Mouse (Mus musculus): ENCODE measurements around the gene D730048I06Rik. TPM values are rescaled to one million over a fixed set of nuclear protein-coding genes. Genes with fewer than 3 reads are reported as not detected.
"Not testable (repeated sequence)": the region's sequence is repeated elsewhere in the genome, so short reads cannot be mapped to it uniquely, and the experiment has no call there.

Gene D730048I06Rik
- total RNA-seq (2014; rRNA removed): not detected in 2 replicates
- polyA plus RNA-seq (2015; fragmentation: Nextera tagmentation; extraction: Ambion mirVana): not detected in 2 replicates

DNA sequence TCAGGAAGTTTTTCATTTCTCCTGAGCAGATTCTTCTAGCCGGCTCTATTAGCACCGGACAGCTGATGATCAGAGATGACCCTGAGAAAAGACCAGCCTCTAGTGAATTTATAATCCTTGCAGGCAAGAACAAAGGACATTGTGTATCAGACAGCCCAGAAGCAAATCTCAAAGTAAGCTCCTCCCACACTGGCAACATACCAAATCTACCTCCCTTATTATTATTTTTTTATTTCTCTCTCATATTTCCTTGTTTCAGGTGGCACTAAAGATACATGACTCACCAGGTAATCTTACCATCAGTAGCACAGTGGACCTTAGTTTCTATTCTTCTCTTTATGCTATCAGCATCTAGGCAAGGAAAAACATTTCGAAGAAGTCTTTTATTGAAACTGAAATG lies at the start of gene D730048I06Rik, which contains the start of gene Gm27235:
TSS of gene D730048I06Rik (minus strand) at position 112 of the 400 bp plus-strand sequence.
TSS of gene Gm27235 (minus strand) at position 101 of the 400 bp plus-strand sequence.
- 92% methylated on average over 3 of the region's 3 CpGs for WGBS
- H3K36me3 ChIP-seq (ENCODE audit: insufficient read depth, low read length): no peaks in the 10 kb centered on the region
- H3K27me3 ChIP-seq (ENCODE audit: insufficient read depth, low read length): no peaks in the 10 kb centered on the region
- ATAC-seq (no peak), DNase-seq (ENCODE audit: low spot score) (no peak)
- no peaks in the 10 kb centered on the region for H3K4me1 ChIP-seq (ENCODE audit: insufficient read depth, low read length)
- H3K4me3 ChIP-seq (ENCODE audit: low read length): no peak within 1 kb of the TSS
- H3K27ac ChIP-seq: no peak within 1 kb of the TSS
- peaks cover 11% of the 10 kb centered on the region; the same call in 1 of the 2 replicates for H3K9me3 ChIP-seq (ENCODE audit: low read length)
- no peak for TF ChIP-seq CTCF (IDR thresholded peaks at IDR 0.05; ENCODE audit: low read depth)
- H3K9ac ChIP-seq (replicated peaks; ENCODE audit: low read length): no peak within 1 kb of the TSS
- H3K4me2 ChIP-seq (ENCODE audit: low read depth, low read length): no peak within 1 kb of the TSS

DNA sequence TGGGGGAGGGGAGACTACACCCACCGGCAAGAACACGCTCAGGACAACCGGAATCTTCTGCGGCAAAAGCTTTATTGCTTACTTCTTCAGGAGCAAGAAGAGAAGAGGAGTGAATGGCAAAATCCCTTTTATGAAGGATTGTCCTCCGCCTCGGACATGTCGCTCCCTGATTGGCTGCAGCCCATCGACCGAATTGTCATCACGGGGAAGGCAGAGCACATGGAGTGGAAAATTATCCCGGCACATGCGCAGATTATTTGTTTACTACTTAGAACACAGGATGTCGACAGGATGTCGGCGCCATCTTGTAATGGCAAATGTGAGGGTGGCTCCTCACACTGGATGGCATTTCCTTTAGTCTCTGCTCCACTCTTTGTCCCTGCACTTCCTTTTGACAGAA lies 28.0 kb upstream of the D730048I06Rik start:
- WGBS: 94% methylated on average over 15 of the region's 15 CpGs
- not testable (repeated sequence) for H3K9me3 ChIP-seq (ENCODE audit: low read length)

DNA sequence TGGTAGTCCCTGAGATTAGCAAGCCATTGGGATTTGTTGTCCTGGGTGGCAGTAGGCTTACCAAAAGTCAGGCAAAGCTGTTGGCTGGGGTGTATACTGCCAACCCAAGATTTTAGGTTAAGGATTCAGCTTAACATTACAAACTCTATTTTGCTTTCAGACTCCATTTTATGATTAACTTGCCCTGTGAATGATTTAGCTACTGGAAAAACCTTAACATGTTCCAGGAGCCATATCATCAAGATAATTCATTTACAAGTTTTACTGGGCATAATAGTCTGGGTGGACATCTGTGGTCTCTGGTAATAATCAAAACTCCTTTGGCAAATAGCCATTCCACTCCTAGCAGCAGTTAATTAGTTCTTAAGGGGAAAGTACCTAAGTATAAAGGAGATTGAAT lies 8.2 kb upstream of the D730048I06Rik start:
- H3K4me1 ChIP-seq (ENCODE audit: insufficient read depth, low read length): no peaks in the 10 kb centered on the region
- no peaks in the 10 kb centered on the region for H3K9me3 ChIP-seq (ENCODE audit: low read length)
- no peak overlapping the region for H3K4me3 ChIP-seq (ENCODE audit: low read length)
- no peaks in the 10 kb centered on the region for H3K36me3 ChIP-seq (ENCODE audit: insufficient read depth, low read length)
- TF ChIP-seq CTCF (IDR thresholded peaks at IDR 0.05; ENCODE audit: low read depth): no peak
- no peak for ATAC-seq
- no peaks in the 10 kb centered on the region for H3K27me3 ChIP-seq (ENCODE audit: insufficient read depth, low read length)
- H3K27ac ChIP-seq: no peak overlapping the region
- no peak overlapping the region for H3K9ac ChIP-seq (replicated peaks; ENCODE audit: low read length)
- DNase-seq (ENCODE audit: low spot score): no peak
- no peak overlapping the region for H3K4me2 ChIP-seq (ENCODE audit: low read depth, low read length)

More for the DNA sequence above, 28.0 kb upstream of the D730048I06Rik start:
- not testable (repeated sequence) for H3K27me3 ChIP-seq (ENCODE audit: insufficient read depth, low read length); DNase-seq (ENCODE audit: low spot score); H3K36me3 ChIP-seq (ENCODE audit: insufficient read depth, low read length); H3K4me2 ChIP-seq (ENCODE audit: low read depth, low read length); H3K4me1 ChIP-seq (ENCODE audit: insufficient read depth, low read length); H3K9ac ChIP-seq (replicated peaks; ENCODE audit: low read length); H3K4me3 ChIP-seq (ENCODE audit: low read length); H3K27ac ChIP-seq; ATAC-seq

GRCm38 (mm10) chr9:35778009-35778408 lies 11.9 kb downstream of the D730048I06Rik start, which contains the start of gene Gm17727:
Gm17727 (minus strand) TSS chr9:35778109.
- ATAC-seq: no peak
- peaks cover 5% of the 10 kb centered on the region; the same call in 1 of the 2 replicates for H3K9me3 ChIP-seq (ENCODE audit: low read length)
- no peak within 1 kb of the TSS for H3K27ac ChIP-seq
- H3K36me3 ChIP-seq (ENCODE audit: insufficient read depth, low read length): no peaks in the 10 kb centered on the region
- H3K27me3 ChIP-seq (ENCODE audit: insufficient read depth, low read length): no peaks in the 10 kb centered on the region
- no peaks in the 10 kb centered on the region for H3K4me1 ChIP-seq (ENCODE audit: insufficient read depth, low read length)
- H3K4me2 ChIP-seq (ENCODE audit: low read depth, low read length): no peak within 1 kb of the TSS
- no peak for DNase-seq (ENCODE audit: low spot score)
- TF ChIP-seq CTCF (IDR thresholded peaks at IDR 0.05; ENCODE audit: low read depth): no peak
- H3K9ac ChIP-seq (replicated peaks; ENCODE audit: low read length): no peak within 1 kb of the TSS
- H3K4me3 ChIP-seq (ENCODE audit: low read length): no peak within 1 kb of the TSS
- 64% methylated on average over 3 of the region's 3 CpGs for whole genome bisulfite sequencing

DNA sequence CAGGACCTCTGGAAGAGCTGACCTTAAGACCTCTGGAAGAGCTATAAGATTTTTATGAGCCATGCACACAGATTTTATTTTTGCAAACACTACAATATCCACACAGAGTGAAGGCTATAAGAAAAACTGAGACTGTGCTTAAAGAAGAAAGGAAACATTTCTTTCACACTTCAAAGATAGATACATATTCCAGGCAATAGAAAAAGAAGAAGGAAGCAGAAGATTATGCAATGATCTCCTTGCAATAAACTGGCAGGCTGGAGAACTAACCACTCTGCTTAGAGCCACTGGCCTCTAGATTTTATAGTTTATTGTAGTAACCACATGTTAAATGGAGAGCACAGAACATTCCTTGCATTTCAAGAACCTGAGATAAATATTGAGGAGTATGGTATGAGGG lies 33.1 kb downstream of the D730048I06Rik start:
- H3K9me3 ChIP-seq (ENCODE audit: low read length): no peaks in the 10 kb centered on the region
- no peak overlapping the region for H3K4me3 ChIP-seq (ENCODE audit: low read length)
- no peaks in the 10 kb centered on the region for H3K36me3 ChIP-seq (ENCODE audit: insufficient read depth, low read length)
- H3K27ac ChIP-seq: no peak overlapping the region
- H3K9ac ChIP-seq (replicated peaks; ENCODE audit: low read length): no peak overlapping the region
- no peak for DNase-seq (ENCODE audit: low spot score)
- H3K4me1 ChIP-seq (ENCODE audit: insufficient read depth, low read length): no peaks in the 10 kb centered on the region
- H3K27me3 ChIP-seq (ENCODE audit: insufficient read depth, low read length): no peaks in the 10 kb centered on the region
- no peak for TF ChIP-seq CTCF (IDR thresholded peaks at IDR 0.05; ENCODE audit: low read depth)
- no peak for ATAC-seq
- H3K4me2 ChIP-seq (ENCODE audit: low read depth, low read length): no peak overlapping the region

DNA sequence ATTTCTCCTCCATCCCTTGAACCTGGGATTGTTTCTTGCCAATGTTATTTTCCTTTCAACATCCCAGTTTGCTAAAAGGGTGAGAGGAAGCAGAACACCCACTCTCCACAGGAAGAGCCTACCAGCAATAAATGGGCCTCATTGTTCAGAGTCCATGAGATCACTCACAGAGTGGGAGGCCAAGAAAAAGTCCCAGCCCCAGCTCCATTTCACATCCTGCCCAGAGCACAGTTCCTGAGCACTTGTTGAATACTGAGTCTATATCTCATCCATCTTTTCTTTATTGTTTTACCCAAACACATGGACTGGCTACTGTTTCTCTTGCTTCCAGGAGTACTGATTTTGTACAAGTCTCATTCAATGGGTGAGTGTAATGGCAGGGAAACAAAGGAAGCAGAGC lies 49.2 kb downstream of the D730048I06Rik start, which contains the start of gene Gm17677:
TSS of gene Gm17677 (plus strand) at position 301 of the 400 bp plus-strand sequence.
- Histone ChIP-seq H3K4me1 (ENCODE audit: insufficient read depth, low read length) (no peaks in the 10 kb centered on the region), H3K9ac (replicated peaks; ENCODE audit: low read length) (no peak within 1 kb of the TSS), H3K4me3 (ENCODE audit: low read length) (no peak within 1 kb of the TSS), H3K4me2 (ENCODE audit: low read depth, low read length) (no peak within 1 kb of the TSS), H3K27me3 (ENCODE audit: insufficient read depth, low read length) (no peaks in the 10 kb centered on the region), H3K27ac (no peak within 1 kb of the TSS), H3K9me3 (ENCODE audit: low read length) (no peaks in the 10 kb centered on the region), H3K36me3 (ENCODE audit: insufficient read depth, low read length) (no peaks in the 10 kb centered on the region)
- no peak for TF ChIP-seq CTCF (IDR thresholded peaks at IDR 0.05; ENCODE audit: low read depth)
- no peak for DNase-seq (ENCODE audit: low spot score)
- ATAC-seq: no peak

Other genes starting within 250 kb of the D730048I06Rik start
- gene Ddx25, start 231.6 kb downstream of the D730048I06Rik start, total RNA-seq (2014; rRNA removed): 19.7 and 19.8 TPM in 2 replicates
- gene Ddx25, start 231.6 kb downstream of the D730048I06Rik start, polyA plus RNA-seq (2015; fragmentation: Nextera tagmentation; extraction: Ambion mirVana): 23.3 and 24.4 TPM in 2 replicates
- gene Pus3, start 231.5 kb downstream of the D730048I06Rik start, total RNA-seq (2014; rRNA removed): 8.3 and 10.2 TPM in 2 replicates
- gene Pus3, start 231.5 kb downstream of the D730048I06Rik start, polyA plus RNA-seq (2015; fragmentation: Nextera tagmentation; extraction: Ambion mirVana): 12.2 and 13.7 TPM in 2 replicates
- 0.47 and 0.79 TPM in 2 replicates for gene Pate2, start 219.8 kb downstream of the D730048I06Rik start, total RNA-seq (2014; rRNA removed)
- 0.41 and 0.67 TPM in 2 replicates for gene Pate2, start 219.8 kb downstream of the D730048I06Rik start, polyA plus RNA-seq (2015; fragmentation: Nextera tagmentation; extraction: Ambion mirVana)
- gene Hyls1, start 219.7 kb downstream of the D730048I06Rik start, total RNA-seq (2014; rRNA removed): 9.6 and 9.7 TPM in 2 replicates
- gene Hyls1, start 219.7 kb downstream of the D730048I06Rik start, polyA plus RNA-seq (2015; fragmentation: Nextera tagmentation; extraction: Ambion mirVana): 9.5 and 11.8 TPM in 2 replicates
- not detected in 2 replicates for gene Pate4, start 178.2 kb downstream of the D730048I06Rik start, total RNA-seq (2014; rRNA removed)
- gene Pate4, start 178.2 kb downstream of the D730048I06Rik start, polyA plus RNA-seq (2015; fragmentation: Nextera tagmentation; extraction: Ambion mirVana): not detected in 2 replicates
- not detected in 2 replicates for gene Pate3, start 141.9 kb downstream of the D730048I06Rik start, total RNA-seq (2014; rRNA removed)
- gene Pate3, start 141.9 kb downstream of the D730048I06Rik start, polyA plus RNA-seq (2015; fragmentation: Nextera tagmentation; extraction: Ambion mirVana): not detected in 2 replicates
- gene Pate1, start 102.7 kb downstream of the D730048I06Rik start, total RNA-seq (2014; rRNA removed): not detected in 2 replicates
- not detected in 2 replicates for gene Pate1, start 102.7 kb downstream of the D730048I06Rik start, polyA plus RNA-seq (2015; fragmentation: Nextera tagmentation; extraction: Ambion mirVana)
- not detected in 2 replicates for gene Gm17677, start 49.1 kb downstream of the D730048I06Rik start, total RNA-seq (2014; rRNA removed)
- not detected in 2 replicates for gene Gm17677, start 49.1 kb downstream of the D730048I06Rik start, polyA plus RNA-seq (2015; fragmentation: Nextera tagmentation; extraction: Ambion mirVana)
- not detected in 2 replicates for gene Gm17727, start 12.0 kb downstream of the D730048I06Rik start, total RNA-seq (2014; rRNA removed)
- gene Gm17727, start 12.0 kb downstream of the D730048I06Rik start, polyA plus RNA-seq (2015; fragmentation: Nextera tagmentation; extraction: Ambion mirVana): not detected in 2 replicates
- not detected in 2 replicates for gene Gm27235, start within 50 bp of the D730048I06Rik start, total RNA-seq (2014; rRNA removed)
- gene Gm27235, start within 50 bp of the D730048I06Rik start, polyA plus RNA-seq (2015; fragmentation: Nextera tagmentation; extraction: Ambion mirVana): not detected in 2 replicates
- gene 9230110F15Rik, start 54.0 kb upstream of the D730048I06Rik start, total RNA-seq (2014; rRNA removed): not detected in 2 replicates
- gene 9230110F15Rik, start 54.0 kb upstream of the D730048I06Rik start, polyA plus RNA-seq (2015; fragmentation: Nextera tagmentation; extraction: Ambion mirVana): not detected in 2 replicates
- not detected in 2 replicates for gene 9230113P08Rik, start 118.3 kb upstream of the D730048I06Rik start, total RNA-seq (2014; rRNA removed)
- not detected in 2 replicates for gene 9230113P08Rik, start 118.3 kb upstream of the D730048I06Rik start, polyA plus RNA-seq (2015; fragmentation: Nextera tagmentation; extraction: Ambion mirVana)